Mouse (Mus musculus): ENCODE results near the gene Rfpl4b.
"Not testable (repeated sequence)": the region's sequence is repeated elsewhere in the genome, so short reads cannot be mapped to it uniquely, and the experiment has no call there.

Rfpl4b gene

GRCm38 (mm10) chr10:38821679-38822078 lies at the start of gene Rfpl4b:
Gene Rfpl4b (minus strand): TSS chr10:38821779.
- no peak for DNase-seq (ENCODE audit: low spot score in 2 of 2)

- DNase-seq (ENCODE audit: low spot score in 2 of 2) = no peak
These were observed 33.6 kb upstream of the Rfpl4b start for GRCm38 (mm10) chr10:38855186-38855585.

DNA sequence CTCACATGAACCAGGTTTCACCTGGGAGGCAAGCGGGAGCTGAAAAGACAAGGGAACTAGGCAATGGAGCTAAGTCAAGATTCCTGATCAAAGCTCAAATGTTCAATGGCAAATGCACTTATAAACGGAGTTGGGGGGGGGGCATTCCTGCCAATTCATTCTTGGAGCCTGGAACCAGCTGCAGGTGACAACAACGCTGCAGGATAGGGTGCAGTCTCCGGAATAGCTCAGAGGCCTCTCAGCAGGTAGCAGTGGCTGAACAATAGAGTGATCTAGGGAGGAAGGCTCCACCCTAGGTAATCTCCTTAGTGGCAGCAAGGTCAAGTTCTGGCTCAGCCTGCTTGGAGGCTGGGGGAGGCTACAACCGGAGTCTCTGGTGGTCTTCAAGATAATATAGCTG lies 28.4 kb upstream of the Rfpl4b start:
- DNase-seq (ENCODE audit: low spot score in 2 of 2) = not testable (repeated sequence)

DNA sequence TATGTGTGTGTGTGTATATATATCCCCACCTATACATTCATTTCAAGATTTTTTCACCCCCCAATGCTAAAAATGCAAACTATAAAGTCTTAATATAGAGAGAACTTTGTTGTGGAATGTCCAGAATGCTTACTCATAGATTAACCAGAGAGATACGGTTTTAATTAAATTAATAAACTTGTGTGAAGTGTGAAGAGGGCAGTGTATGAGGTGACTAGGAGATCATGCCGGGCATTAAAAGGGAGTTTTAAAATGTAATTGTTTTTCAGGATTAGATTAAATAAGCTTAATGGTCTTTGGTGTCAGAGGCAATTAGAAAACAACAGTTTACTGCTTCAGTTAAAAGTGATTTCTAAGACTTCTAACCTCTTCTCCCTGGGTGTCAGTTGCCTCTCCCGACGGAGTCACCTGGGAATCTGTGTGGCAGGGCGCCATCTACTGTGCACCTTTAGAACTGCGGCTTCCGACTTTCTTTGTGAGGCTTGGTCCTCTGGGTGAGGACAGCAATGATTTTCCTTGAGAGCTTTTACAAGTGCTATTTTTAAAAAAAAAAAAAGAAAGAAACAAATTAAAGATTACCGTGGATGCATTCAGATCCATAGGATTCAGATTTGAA lies 27.4 kb upstream of the Rfpl4b start:
- peak; percentile 64 to 76 for DNase-seq (ENCODE audit: low spot score in 2 of 2)

DNA sequence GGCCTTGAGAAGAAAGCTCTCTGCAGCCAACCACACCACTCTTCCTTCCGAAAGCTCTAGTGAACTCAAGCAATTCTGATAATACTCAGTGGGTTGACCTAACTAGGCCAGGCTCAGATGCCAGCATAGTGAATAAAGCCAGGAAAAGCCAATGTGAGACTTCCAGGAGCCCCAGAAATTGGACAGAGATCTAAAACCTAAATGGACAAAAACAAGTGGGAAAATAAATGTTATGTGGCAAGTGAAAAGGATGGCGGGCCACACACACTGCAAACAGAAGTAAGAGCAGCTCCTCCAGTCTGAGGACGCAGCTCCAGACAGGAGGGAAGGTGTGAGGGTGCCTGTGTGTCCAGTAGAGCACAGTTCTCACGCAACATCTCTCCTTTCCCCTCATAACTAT lies 26.7 kb upstream of the Rfpl4b start:
- DNase-seq (ENCODE audit: low spot score in 2 of 2) = no peak

DNA sequence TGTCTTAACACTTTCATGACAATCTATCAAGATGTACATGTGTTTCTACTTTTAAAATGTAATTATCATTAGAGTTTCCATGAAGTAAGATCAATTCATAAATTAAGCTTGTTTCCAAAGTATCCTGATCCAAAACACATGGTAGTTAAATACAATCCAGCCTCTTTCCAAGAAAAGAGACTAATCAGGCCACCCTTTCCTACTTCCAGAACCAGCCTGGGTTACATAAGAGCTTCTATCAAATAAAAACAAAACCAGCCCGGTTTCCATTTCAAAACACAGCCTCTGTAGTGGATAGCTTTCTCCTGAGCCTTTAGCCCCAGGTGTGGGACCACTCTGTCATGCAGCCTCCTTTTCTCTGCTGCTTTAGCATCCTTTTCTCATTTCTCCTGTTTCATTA lies 2.2 kb upstream of the Rfpl4b start:
- DNase-seq (ENCODE audit: low spot score in 2 of 2) = no peak

DNA sequence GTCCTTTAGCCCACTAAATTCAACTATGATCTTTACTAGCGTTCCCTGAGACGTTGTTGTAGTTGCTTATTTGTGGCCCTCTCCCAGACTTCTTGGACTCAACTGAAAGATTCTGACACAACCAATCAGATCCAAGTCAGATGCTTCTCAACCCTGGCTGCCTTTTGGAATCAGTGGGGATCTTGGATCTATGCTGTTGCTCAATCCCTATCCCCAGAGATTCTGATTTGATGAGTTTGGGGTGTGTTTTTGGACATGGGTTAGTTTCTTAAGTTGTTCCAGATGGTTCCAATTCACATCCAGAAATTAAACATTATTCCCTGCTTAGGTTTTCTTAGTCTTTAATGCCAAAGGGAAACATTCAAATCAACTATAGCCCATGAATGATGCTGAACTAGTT lies 15.5 kb downstream of the Rfpl4b start:
- DNase-seq (ENCODE audit: low spot score in 2 of 2) = peak in 1 of 2 experiments; percentile 8

DNA sequence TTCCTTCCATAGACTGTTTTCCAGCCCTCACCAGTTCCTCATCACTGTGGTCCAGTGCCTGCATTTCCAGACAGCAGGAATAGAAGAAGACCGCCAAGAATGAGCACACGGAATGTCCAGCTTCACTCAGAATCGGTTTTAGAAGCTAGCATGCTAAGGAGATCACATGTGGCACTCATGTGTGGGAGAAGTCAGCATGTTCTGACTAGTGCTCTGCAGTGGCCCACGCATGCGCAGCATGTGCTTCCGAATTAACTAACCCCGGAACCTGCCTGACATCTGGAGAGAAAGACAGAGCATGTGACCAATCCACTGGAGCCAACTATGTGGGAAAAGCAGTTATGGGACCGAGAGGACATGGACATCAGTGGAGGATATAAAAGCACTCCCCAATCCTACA lies 17.5 kb downstream of the Rfpl4b start:
- no peak for DNase-seq (ENCODE audit: low spot score in 2 of 2)

GRCm38 (mm10) chr10:38803304-38803703 lies 18.3 kb downstream of the Rfpl4b start:
- DNase-seq (ENCODE audit: low spot score in 2 of 2) = no peak

DNA sequence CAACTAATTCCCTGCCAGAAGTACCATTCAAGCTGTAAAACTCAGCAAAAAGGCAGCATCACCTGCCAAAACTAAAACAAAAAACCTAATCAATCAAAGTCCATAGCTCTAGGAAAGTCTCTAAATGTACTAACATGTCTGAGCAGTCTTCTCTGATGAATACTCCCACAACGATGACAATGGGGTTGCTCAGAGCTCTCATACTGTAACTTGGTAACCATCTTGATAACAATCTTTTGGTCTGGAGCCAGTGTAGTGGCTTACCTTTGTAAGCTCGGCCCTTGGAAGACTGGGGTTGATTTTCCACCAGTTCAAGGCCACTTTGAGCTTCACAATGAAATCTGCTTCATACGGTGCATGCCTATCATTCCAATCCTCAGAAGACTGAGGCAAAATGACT lies 33.0 kb downstream of the Rfpl4b start:
- no peak for DNase-seq (ENCODE audit: low spot score in 2 of 2)

Data from urinary bladder, postnatal 36 days (tissue).